Mouse (Mus musculus): ENCODE data around the gene Ccdc158. TPM values are rescaled to one million over a fixed set of nuclear protein-coding genes. Genes with fewer than 3 reads are reported as not detected.
A peak's percentile ranks its signal among the peaks of the same experiment; 100 is the strongest.

Gene Ccdc158
- polyA plus RNA-seq, 1 experiment from 2014 or later, result 0.64 TPM

DNA sequence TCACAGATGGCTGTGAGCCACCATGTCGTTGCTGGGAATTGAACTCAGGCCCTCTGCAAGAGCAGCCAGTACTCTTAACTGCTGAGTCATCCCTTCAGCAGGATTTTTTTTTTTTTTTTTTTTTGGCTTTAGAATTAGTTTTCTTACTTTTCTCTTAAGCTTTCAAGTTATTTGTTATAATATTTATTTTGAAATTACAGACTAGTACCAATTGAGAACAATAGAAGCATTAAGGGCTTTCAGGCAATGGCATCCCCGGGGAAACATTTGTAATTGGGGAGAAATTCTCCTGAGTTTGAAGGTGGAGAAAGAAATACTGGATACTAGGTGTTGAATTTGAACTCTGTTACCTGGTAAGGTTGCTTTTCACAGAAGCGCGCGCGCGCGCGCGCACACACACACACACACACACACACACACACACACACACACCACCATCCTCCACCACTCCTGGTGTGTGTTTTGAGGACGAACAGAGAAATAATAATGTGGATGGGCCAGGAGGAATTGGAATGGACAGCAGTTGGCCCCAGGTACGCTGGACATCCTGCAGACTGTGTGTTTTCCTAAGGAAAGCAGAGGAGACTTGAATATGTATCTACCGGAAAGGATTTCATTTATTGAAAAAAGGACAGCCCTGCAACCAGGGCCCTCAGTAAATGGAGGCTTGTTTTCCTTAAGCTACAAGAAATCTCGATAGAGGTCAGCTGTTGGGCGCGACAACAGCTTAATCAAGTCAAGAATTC is 9.8 kb upstream of the Ccdc158 start:
- 93% methylated on average over 16 of the region's 16 CpGs for WGBS

DNA sequence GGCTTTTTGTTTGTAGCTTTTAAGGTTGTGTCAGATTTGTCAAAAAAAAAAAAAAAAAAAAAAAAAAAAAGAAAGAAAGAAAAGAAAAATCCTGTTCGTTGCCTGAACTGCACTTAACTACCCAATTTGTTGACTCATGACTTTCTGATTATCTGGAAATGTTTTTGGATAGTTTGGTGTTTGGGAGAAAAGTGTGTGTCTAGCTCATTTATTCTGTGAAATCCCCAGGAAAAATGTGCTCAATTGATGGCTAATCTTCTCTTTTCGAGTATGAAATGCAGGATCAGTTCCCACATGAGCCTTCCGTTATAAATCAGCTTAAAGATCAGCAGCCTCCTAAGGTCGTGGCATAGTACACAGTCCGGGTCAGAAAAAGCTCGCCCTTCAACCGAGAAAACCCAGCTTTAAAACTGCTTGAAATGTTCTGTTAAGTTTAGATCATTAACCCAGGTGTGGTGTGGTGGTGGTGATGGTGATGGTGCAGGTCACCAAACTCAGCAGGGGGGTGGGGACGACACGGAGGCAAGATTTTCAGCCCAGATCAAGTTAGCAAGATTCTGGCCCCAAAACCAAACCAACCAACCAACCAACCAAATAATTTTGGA is 8.9 kb upstream of the Ccdc158 start:
- H3K4me3 ChIP-seq, result peak overlapping the region; percentile 69
- ATAC-seq (replicated peaks; ENCODE audit: insufficient number of reproducible peaks, insufficient read depth, low FRiP score, low read depth), result no peak
- 41% methylated on average over 9 of the region's 9 CpGs for WGBS
- H3K4me2 ChIP-seq, result peak overlapping the region; percentile 88
- no peaks in the 10 kb centered on the region for H3K36me3 ChIP-seq
- H3K27ac ChIP-seq, result no peak overlapping the region
- peaks cover 6% of the 10 kb centered on the region for H3K4me1 ChIP-seq (replicated peaks)
- no peaks in the 10 kb centered on the region for H3K9me3 ChIP-seq (replicated peaks)
- H3K9ac ChIP-seq, result peak overlapping the region; percentile 67; the same call in 1 of the 2 replicates
- H3K27me3 ChIP-seq, result no peaks in the 10 kb centered on the region; the same call in 1 of the 2 replicates

More for the DNA sequence above, 9.8 kb upstream of the Ccdc158 start:
- Histone ChIP-seq H3K9me3 (replicated peaks) (no peaks in the 10 kb centered on the region), H3K4me1 (replicated peaks) (peaks cover 6% of the 10 kb centered on the region), H3K27ac (no peak overlapping the region), H3K4me3 (no peak overlapping the region), H3K4me2 (peak overlapping the region; percentile 88; the same call in 1 of the 2 replicates), H3K27me3 (no peaks in the 10 kb centered on the region; the same call in 1 of the 2 replicates), H3K9ac (no peak overlapping the region), H3K36me3 (no peaks in the 10 kb centered on the region)
- no peak for ATAC-seq (replicated peaks; ENCODE audit: insufficient number of reproducible peaks, insufficient read depth, low FRiP score, low read depth)

DNA sequence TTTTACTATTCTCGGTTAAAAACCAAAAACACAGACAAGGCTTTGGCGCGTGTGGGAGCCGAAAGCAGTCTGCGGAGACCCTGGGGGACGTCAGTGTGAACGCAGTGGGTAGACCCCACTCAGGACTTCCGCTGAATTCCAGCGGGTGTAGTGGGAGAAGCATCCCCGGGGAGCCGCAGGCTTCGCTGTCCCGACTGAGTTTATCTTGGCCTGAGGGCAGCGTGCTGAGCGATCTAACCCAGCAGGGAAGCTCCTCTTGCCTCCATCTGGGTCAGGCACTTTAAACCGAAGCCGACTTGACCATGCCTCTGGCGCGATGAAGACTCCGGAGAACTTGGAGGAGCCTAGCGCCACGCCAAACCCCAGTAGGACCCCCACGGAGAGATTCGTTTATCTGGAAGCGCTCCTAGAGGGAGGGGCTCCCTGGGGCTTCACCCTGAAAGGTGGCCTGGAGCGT is 8.3 kb upstream of the Ccdc158 start, which contains the start of gene Shroom3:
Gene Shroom3, plus strand, starts transcription at position 85 of the 457 bp plus-strand sequence.
- ATAC-seq (replicated peaks; ENCODE audit: insufficient number of reproducible peaks, insufficient read depth, low FRiP score, low read depth), result no peak
- Histone ChIP-seq H3K9me3 (replicated peaks) (no peaks in the 10 kb centered on the region), H3K27me3 (no peaks in the 10 kb centered on the region; the same call in 1 of the 2 replicates), H3K4me2 (peak within 1 kb of the TSS; percentile 88), H3K4me1 (replicated peaks) (peaks cover 6% of the 10 kb centered on the region), H3K4me3 (peak within 1 kb of the TSS; percentile 69), H3K9ac (peak within 1 kb of the TSS; percentile 67), H3K27ac (peak within 1 kb of the TSS; percentile 89), H3K36me3 (no peaks in the 10 kb centered on the region)
- under 1% methylated on average over 26 of the region's 26 CpGs for WGBS

DNA sequence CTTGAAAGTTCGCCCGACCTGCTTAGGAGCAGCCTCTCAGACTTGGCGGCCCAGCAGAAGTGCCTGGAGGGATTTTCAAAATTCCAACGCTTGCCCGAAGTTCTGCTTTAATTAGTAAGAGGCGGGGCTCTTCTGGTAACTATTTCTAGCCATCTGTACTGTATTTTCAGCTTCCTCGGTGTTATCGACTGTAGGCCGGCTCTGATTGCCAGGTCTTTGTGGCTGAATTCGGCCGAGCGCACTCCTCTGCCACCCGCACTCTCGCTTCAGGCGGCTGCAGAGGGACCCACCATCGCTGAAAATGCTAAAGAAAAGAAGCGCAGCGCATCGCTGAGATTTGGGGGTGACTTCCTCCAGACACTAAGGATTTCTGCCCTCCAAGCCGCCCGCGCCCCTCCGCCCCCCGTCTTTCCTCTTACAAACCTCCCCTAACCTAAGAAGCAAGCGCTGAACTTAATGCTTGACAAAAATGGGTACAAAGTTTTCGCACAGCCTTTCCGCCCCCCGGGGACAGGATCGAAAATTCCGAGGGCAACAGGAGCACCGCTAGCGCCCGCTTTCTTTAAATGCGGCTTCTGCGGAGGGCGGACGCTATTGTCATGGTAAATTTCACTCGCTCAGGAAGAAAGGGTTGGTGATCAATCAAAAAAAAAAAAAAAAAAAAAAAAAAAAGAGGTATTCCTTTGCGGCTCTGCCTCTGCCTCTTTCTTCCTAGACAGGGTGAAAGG is 7.7 kb upstream of the Ccdc158 start:
- ATAC-seq (replicated peaks; ENCODE audit: insufficient number of reproducible peaks, insufficient read depth, low FRiP score, low read depth), result 0 out of 2 replicates have a peak, but pooled peaks have one; percentile 63
- Histone ChIP-seq H3K9me3 (replicated peaks) (no peaks in the 10 kb centered on the region), H3K27me3 (no peaks in the 10 kb centered on the region; the same call in 1 of the 2 replicates), H3K27ac (peak overlapping the region; percentile 89), H3K36me3 (no peaks in the 10 kb centered on the region), H3K4me1 (replicated peaks) (peaks cover 6% of the 10 kb centered on the region), H3K9ac (peak overlapping the region; percentile 67), H3K4me3 (peak overlapping the region; percentile 69), H3K4me2 (peak overlapping the region; percentile 88)
- WGBS, result 2% methylated on average over 39 of the region's 39 CpGs

DNA sequence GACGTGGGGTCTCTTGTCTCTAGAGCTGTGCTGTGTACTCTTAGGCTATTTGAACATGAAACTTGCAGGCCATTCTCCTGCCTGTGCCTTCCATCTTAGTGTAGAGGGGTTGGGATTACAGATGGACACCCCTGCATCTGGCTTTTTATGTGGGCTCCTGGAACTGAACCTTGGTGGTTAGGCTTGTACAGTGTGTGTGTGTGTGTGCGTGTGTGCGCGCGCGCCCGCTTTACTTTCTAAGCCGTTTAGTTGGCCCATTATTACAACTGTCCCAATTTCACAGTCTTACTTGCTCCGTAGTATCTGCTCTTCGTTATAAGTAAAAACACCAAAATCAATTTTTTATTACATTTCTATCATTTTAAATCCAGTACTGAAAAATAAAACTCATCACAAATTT is 6.8 kb upstream of the Ccdc158 start:
- no peaks in the 10 kb centered on the region for H3K9me3 ChIP-seq (replicated peaks)
- no peak for ATAC-seq (replicated peaks; ENCODE audit: insufficient number of reproducible peaks, insufficient read depth, low FRiP score, low read depth)
- H3K9ac ChIP-seq, result no peak overlapping the region
- peaks cover 6% of the 10 kb centered on the region for H3K4me1 ChIP-seq (replicated peaks)
- no peaks in the 10 kb centered on the region; the same call in 1 of the 2 replicates for H3K27me3 ChIP-seq
- H3K27ac ChIP-seq, result no peak overlapping the region
- H3K36me3 ChIP-seq, result no peaks in the 10 kb centered on the region
- no peak overlapping the region for H3K4me3 ChIP-seq
- H3K4me2 ChIP-seq, result no peak overlapping the region
- WGBS, result 93% methylated on average over 10 of the region's 10 CpGs

DNA sequence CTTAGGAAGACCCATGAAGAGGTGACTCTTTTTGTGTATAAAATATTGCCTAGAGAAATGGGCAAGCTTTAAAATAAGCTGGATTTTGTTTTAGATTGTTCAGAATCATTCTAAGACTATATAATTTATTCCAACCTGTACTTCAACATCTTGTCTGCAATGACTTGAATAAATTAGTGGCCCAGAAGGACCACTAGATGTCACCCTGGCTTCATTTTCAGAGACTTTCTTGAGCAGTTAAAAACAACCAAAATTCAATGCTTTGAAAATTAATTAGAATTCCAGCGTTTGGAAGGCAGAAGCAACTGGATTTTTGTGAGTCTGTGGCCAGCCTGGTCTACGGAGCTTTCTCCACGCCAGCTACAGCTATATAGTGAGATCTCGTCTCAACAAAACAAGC is 4.4 kb upstream of the Ccdc158 start:
- Histone ChIP-seq H3K27ac (no peak overlapping the region), H3K4me2 (no peak overlapping the region), H3K4me3 (no peak overlapping the region), H3K9ac (no peak overlapping the region), H3K27me3 (no peaks in the 10 kb centered on the region), H3K9me3 (replicated peaks) (no peaks in the 10 kb centered on the region), H3K4me1 (replicated peaks) (peaks cover 18% of the 10 kb centered on the region), H3K36me3 (no peaks in the 10 kb centered on the region)
- ATAC-seq (replicated peaks; ENCODE audit: insufficient number of reproducible peaks, insufficient read depth, low FRiP score, low read depth), result no peak
- 29% methylated on average over 4 of the region's 4 CpGs for whole genome bisulfite sequencing

DNA sequence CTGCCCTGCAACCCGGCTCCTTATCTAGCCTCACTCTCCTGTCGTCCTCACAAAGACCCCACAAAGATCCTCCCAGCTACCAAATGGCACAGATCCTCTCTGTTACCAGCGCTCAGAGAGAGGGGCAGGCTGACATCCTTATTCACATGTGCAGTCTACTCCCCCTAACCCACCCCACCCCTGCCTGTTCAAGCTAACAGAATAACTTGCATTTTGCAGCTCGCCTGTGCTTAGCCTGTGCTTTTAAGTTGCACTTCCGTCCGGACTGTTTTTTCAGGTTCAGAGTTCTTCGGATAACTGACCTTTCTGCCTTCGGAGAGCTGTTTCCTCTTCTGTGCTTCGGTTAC is 476 bp upstream of the Ccdc158 start:
- H3K27ac ChIP-seq, result no peak overlapping the region
- ATAC-seq (replicated peaks; ENCODE audit: insufficient number of reproducible peaks, insufficient read depth, low FRiP score, low read depth), result no peak
- H3K9ac ChIP-seq, result no peak overlapping the region
- no peaks in the 10 kb centered on the region for H3K27me3 ChIP-seq
- peaks cover 13% of the 10 kb centered on the region for H3K4me1 ChIP-seq (replicated peaks)
- 1% methylated on average over 9 of the region's 9 CpGs for WGBS
- no peaks in the 10 kb centered on the region for H3K9me3 ChIP-seq (replicated peaks)
- H3K4me2 ChIP-seq, result peak overlapping the region; percentile 80
- H3K36me3 ChIP-seq, result no peaks in the 10 kb centered on the region
- H3K4me3 ChIP-seq, result peak overlapping the region; percentile 53

DNA sequence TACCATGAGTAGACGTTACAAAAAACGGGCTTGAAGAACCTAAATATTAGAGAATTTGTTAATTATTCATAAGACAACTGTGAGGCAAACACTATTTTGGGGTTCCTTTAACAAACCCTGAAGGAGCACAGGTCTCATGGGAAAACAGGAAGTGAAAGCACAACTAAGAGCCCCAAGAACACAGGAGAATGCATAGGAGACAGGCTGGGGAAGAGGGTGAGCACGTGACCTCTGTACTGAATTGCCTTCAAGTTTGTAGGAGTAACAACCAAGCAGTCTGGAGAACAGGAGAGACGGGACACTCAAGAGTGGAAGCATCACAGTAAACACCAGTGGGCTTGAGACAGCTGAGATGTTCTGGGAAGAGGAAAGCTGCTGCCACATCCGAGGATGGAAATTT is 8.2 kb downstream of the Ccdc158 start:
- Histone ChIP-seq H3K27me3 (no peaks in the 10 kb centered on the region), H3K9ac (no peak overlapping the region), H3K4me1 (replicated peaks) (no peaks in the 10 kb centered on the region), H3K4me3 (no peak overlapping the region), H3K36me3 (no peaks in the 10 kb centered on the region), H3K27ac (no peak overlapping the region), H3K9me3 (replicated peaks) (no peaks in the 10 kb centered on the region), H3K4me2 (no peak overlapping the region)
- no peak for ATAC-seq (replicated peaks; ENCODE audit: insufficient number of reproducible peaks, insufficient read depth, low FRiP score, low read depth)
- 77% methylated on average over 5 of the region's 5 CpGs for WGBS

DNA sequence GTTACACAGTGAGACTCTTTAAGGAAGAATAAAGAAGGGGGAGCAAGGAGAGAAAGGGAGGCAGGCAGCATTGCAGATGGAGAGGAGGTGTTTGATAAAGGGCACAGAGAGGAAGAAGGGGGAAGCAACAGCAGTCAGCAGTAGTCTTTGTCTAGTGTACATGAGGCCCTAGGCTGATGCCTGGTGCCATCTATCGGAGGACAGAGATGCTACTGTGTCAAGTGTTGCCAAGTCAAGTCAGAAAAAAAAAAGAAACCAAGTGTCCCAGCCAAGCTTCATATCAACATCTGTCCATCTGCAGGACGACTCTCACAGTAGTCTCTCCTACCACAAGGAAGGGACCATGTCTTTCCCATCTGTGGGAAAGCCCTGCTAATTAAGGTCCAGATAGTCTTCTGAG is 10.8 kb downstream of the Ccdc158 start:
- ATAC-seq (replicated peaks; ENCODE audit: insufficient number of reproducible peaks, insufficient read depth, low FRiP score, low read depth), result no peak
- WGBS, result 64% methylated on average over 2 of the region's 2 CpGs
- Histone ChIP-seq H3K9ac (no peak overlapping the region), H3K27me3 (no peaks in the 10 kb centered on the region), H3K4me3 (no peak overlapping the region), H3K4me1 (replicated peaks) (no peaks in the 10 kb centered on the region), H3K36me3 (no peaks in the 10 kb centered on the region), H3K4me2 (no peak overlapping the region), H3K9me3 (replicated peaks) (no peaks in the 10 kb centered on the region), H3K27ac (no peak overlapping the region)

DNA sequence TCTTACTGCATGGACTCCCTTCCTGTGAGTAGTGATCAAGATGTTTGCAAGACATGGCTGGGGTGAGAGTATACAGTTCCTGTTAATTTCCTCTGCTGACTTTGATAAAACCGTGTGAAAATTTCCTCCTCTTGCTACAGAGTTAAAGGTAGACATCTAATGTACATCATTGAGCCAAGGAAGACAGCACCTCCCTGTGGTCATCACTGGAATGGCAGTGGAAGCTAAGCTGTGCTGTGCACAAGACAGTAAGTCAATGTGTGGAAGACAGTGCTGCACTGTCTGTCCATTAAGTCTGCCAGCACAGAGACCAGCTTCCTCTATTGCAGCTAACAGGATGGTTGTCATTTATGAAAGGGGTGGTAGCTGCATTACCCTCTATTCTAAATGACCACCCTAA is 18.8 kb downstream of the Ccdc158 start:
- 0% methylated on average over 1 of the region's 1 CpGs for WGBS
- H3K27me3 ChIP-seq, result no peaks in the 10 kb centered on the region
- no peak for ATAC-seq (replicated peaks; ENCODE audit: insufficient number of reproducible peaks, insufficient read depth, low FRiP score, low read depth)
- H3K4me2 ChIP-seq, result no peak overlapping the region
- no peak overlapping the region for H3K9ac ChIP-seq
- H3K27ac ChIP-seq, result no peak overlapping the region
- no peaks in the 10 kb centered on the region for H3K9me3 ChIP-seq (replicated peaks)
- no peak overlapping the region for H3K4me3 ChIP-seq
- no peaks in the 10 kb centered on the region for H3K4me1 ChIP-seq (replicated peaks)
- no peaks in the 10 kb centered on the region for H3K36me3 ChIP-seq

DNA sequence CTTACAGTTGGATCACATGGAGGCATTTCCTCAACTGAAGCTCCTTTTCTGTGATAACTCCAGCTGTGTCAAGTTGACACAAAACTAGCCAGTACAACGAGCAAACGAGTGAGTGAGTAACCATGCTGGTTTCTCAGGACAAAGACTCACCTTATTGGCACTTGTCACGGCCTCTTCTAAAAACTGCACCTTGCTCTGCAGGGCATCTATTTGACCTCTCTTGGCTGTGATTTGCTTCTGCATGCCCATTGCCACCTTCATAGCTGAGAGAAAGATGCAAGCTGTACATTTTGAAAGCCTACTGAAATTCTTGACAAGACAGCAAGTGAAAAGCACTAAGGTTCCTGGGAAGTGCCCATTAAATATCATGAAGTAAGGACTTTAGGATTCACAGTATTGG is 34.2 kb downstream of the Ccdc158 start:
- no peak for ATAC-seq (replicated peaks; ENCODE audit: insufficient number of reproducible peaks, insufficient read depth, low FRiP score, low read depth)
- 84% methylated on average over 3 of the region's 3 CpGs for WGBS
- Histone ChIP-seq H3K4me3 (no peak overlapping the region), H3K4me2 (no peak overlapping the region), H3K27ac (no peak overlapping the region), H3K9me3 (replicated peaks) (no peaks in the 10 kb centered on the region), H3K27me3 (no peaks in the 10 kb centered on the region), H3K4me1 (replicated peaks) (peaks cover 3% of the 10 kb centered on the region; the same call in 1 of the 2 replicates), H3K9ac (no peak overlapping the region), H3K36me3 (no peaks in the 10 kb centered on the region)

All from heart, embryonic 15.5 days (tissue).